Mouse (Mus musculus) naive thymus-derived CD4-positive, alpha-beta T cell, adult 2 months (primary cell): ENCODE measurements around the gene Ffar2.

ENCODE experiments used
- DNase-seq: peaks from one replicate; pipeline ENCODE4 v3.0.0-alpha.2; 2011; ENCODE audit warnings: low read depth

Gene Ffar2

DNA sequence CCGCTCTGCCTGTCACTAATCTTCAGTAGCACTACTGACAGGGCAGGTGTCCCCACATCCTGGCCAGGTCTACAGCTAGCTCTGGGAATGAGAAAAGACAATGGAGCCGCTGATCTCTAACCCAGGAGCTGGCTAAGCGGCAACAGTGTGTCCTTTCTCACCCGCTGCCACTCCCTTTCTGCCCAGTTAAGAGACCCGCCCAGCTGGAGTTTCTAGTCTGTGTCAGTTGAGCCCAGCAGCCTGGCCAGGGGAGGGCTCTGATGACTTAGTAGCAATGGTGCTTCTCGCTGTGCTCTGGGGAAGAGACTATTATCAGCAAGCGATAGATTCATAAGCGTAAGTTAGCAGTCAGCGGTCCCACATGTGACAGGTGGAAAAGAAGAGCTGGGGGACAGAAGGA, 54.3 kb downstream of the Ffar2 start:
- DNase-seq = no peak
